Mouse (Mus musculus): ENCODE results near the gene Anln.
"Not testable (repeated sequence)": the region's sequence is repeated elsewhere in the genome, so short reads cannot be mapped to it uniquely, and the experiment has no call there.

Anln gene

GRCm38 (mm10) chr9:22316047-22316446 lies 72.9 kb downstream of the Anln start:
- not testable (repeated sequence) for DNase-seq

- no peak for DNase-seq
These were observed 74.9 kb downstream of the Anln start for GRCm38 (mm10) chr9:22314066-22314465.

DNA sequence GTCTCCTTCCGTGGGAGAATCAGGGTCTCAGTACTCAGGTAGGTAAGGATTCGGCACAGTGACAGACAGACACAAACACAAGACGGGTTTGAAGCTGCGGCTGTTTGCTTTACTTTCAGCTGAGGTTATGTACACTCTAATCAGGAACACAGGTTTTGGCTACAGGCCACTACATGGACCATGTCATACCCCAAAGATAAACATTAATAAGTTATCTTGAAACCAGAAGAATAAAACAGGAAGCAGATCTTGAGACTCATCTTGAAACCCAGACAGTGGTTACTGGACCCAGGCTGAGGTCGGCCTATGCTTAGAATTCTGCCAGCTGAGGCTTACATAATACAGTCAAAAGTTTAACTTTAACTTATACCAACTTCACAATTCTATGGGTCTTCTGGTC lies 75.8 kb downstream of the Anln start:
- DNase-seq = no peak

- DNase-seq = no peak
These were observed 79.3 kb downstream of the Anln start for GRCm38 (mm10) chr9:22309651-22310050.

- DNase-seq = not testable (repeated sequence)
These were observed 81.1 kb downstream of the Anln start for GRCm38 (mm10) chr9:22307920-22308262.

GRCm38 (mm10) chr9:22307156-22307919 lies 81.7 kb downstream of the Anln start, which contains the start of gene Zfp810:
Gene Zfp810, minus strand, starts transcription at chr9:22307648.
- peak; percentile 93 for DNase-seq

DNA sequence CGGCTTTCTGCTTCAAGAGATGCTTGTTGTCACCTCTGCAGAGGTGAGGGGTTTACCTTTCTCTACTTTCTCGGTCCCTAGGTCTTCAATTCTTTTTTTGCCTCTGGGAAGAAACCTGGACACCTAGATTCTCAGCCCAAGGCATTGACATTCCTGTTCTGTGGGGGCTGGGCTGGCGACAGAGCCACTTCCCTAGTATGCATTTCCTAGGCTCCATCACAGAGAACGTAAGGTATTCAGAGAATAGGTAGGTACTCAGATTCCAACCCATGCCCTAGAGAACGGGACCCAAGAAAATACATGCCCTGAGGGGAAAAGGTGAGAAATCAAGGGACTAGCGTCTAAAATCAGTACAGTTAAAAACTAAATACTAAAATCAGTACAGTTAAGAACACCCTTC lies 82.3 kb downstream of the Anln start:
- no peak for DNase-seq

DNA sequence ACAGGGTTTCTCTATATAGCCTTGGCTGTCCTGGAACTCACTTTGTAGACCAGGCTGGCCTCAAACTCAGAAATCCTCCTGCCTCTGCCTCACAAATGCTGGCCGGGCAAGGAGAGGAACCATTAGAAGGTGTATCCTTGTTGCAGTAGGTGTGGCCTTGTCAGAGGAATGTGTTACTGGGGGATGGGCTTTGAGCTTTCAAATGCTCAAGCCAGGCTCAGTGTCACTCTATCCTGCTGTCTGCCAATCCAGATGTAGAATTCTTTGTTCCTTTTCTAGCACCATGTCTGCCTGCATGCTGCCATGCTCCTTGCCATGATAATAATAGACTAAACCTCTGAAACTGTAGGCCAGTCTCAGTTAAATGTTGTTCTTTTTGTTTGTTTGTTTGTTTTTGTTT lies 86.8 kb downstream of the Anln start:
- no peak for DNase-seq

Measured in right cerebral cortex, postnatal 25 days (tissue).